Mouse (Mus musculus) midbrain, embryonic 12.5 days (tissue): Measurements from ENCODE around the gene Bicra. TPM values are rescaled to one million over a fixed set of nuclear protein-coding genes. Genes with fewer than 3 reads are reported as not detected.

Source experiments
- ATAC-seq: fragments of 200-750 bp; cut with Nextera tagmentation; 2 replicates; pipeline ENCODE4 v1.8.0; 2017; ENCODE audit warnings: low read depth, moderate TSS enrichment, moderate library complexity; ENCODE audit not compliant: low FRiP score
- H3K27ac ChIP-seq: fragments of 300-500 bp; sonication (generic); replicated peaks from 2 replicates; pipeline ENCODE4 v1.5.1; 2016; ENCODE audit warnings: mild to moderate bottlenecking
- H3K27me3 ChIP-seq: fragments of 300-500 bp; sonication (generic); 2 replicates; pipeline ENCODE4 v1.6.1; 2016; ENCODE audit warnings: mild to moderate bottlenecking
- H3K36me3 ChIP-seq: fragments of 300-500 bp; sonication (generic); 2 replicates; pipeline ENCODE4 v1.6.1; 2016
- H3K4me1 ChIP-seq: fragments of 300-500 bp; sonication (generic); 2 replicates; pipeline ENCODE4 v1.6.1; 2016
- H3K4me2 ChIP-seq: fragments of 300-500 bp; sonication (generic); replicated peaks from 2 replicates; pipeline ENCODE4 v1.6.1; 2016; ENCODE audit warnings: mild to moderate bottlenecking, moderate library complexity
- H3K4me3 ChIP-seq: fragments of 300-500 bp; sonication (generic); 2 replicates; pipeline ENCODE4 v1.5.1; 2016; ENCODE audit warnings: mild to moderate bottlenecking
- H3K9ac ChIP-seq: fragments of 300-500 bp; sonication (generic); replicated peaks from 2 replicates; pipeline ENCODE4 v1.6.1; 2016; ENCODE audit warnings: mild to moderate bottlenecking, moderate library complexity
- H3K9me3 ChIP-seq: fragments of 300-500 bp; sonication (generic); 2 replicates; pipeline ENCODE4 v1.6.1; 2016; ENCODE audit warnings: mild to moderate bottlenecking
- WGBS: fragments of 180-500 bp; shearing (Covaris S2); methylation state at CpG from one replicate; pipeline ENCODE4 v1.1.7; 2016; 5-methylcytosine and 5-hydroxymethylcytosine counted together
- polyA plus RNA-seq: library from polyadenylated mRNA; unstranded; fragments of >200 nt; fragmentation: Nextera tagmentation; extraction: Ambion mirVana; gene quantifications from 2 replicates; pipeline ENCODE4 v1.2.1, GENCODE M21; 2016

The Bicra gene
- polyA plus RNA-seq, 1 experiment from 2014 or later, result 10.0 TPM

GRCm38 (mm10) chr7:16056459-16057135, 8.9 kb upstream of the Bicra start:
- H3K4me1 ChIP-seq, result peaks cover 8% of the 10 kb centered on the region; the same call in 1 of the 2 replicates

DNA sequence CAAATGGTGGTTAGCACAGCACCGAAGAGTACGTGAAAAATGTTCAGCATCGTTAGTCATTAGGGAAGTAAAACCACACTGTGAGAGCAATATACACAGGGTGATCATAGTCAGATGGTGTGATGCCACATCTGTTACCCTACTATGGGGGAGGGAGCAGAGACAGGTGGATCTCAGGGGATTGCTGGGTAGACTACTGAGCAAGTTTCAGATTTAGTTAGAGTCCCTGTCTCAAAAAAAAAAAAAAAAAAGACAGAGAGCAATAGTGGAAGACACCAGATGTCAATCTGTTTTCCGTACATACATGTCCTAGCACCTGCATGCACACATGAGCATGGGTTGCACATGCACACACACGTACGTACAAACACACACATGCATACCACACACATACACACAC, 7.9 kb upstream of the Bicra start:
- Histone ChIP-seq H3K27me3 (peaks cover 5% of the 10 kb centered on the region; the same call in 1 of the 2 replicates), H3K27ac (no peak overlapping the region), H3K9me3 (no peaks in the 10 kb centered on the region), H3K9ac (no peak overlapping the region), H3K4me3 (no peak overlapping the region), H3K4me2 (no peak overlapping the region), H3K4me1 (peaks cover 8% of the 10 kb centered on the region; the same call in 1 of the 2 replicates), H3K36me3 (no peaks in the 10 kb centered on the region)
- WGBS, result 85% methylated on average over 6 of the region's 6 CpGs
- ATAC-seq, result no peak

More at GRCm38 (mm10) chr7:16056459-16057135, 8.9 kb upstream of the Bicra start:
- Histone ChIP-seq H3K27ac (no peak overlapping the region), H3K4me3 (no peak overlapping the region), H3K36me3 (no peaks in the 10 kb centered on the region), H3K27me3 (peaks cover 13% of the 10 kb centered on the region), H3K9me3 (0 out of 2 replicates have a peak, but pooled peaks cover 2% of the 10 kb centered on the region), H3K9ac (no peak overlapping the region), H3K4me2 (no peak overlapping the region)
- WGBS, result 27% methylated on average over 5 of the region's 5 CpGs
- no peak for ATAC-seq

DNA sequence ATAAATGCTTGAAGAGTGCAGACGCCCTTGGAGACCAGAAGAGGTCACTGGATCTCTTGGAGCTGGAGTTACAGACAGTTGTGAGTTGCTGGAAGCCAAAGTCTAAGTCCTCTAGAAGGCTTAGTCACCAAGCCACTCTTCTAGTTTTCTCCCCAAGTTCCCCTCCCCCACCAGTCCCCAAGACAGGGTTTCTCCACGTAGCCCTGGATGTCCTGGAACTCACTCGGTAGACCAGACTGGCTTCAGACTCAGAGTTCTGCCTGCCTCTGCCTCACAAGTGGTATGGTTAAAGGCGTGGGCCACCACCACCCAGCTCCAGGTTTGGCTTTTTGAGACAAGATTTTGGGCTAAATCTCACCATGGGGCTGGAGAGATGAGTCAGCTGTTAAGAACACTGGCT, 7.2 kb upstream of the Bicra start:
- 64% methylated on average over 4 of the region's 4 CpGs for WGBS
- H3K4me3 ChIP-seq, result no peak overlapping the region
- ATAC-seq, result no peak
- peaks cover 14% of the 10 kb centered on the region for H3K4me1 ChIP-seq
- no peaks in the 10 kb centered on the region for H3K27me3 ChIP-seq
- H3K36me3 ChIP-seq, result no peaks in the 10 kb centered on the region
- H3K4me2 ChIP-seq, result no peak overlapping the region
- H3K9me3 ChIP-seq, result no peaks in the 10 kb centered on the region
- H3K27ac ChIP-seq, result no peak overlapping the region
- H3K9ac ChIP-seq, result no peak overlapping the region

- no peaks in the 10 kb centered on the region for H3K9me3 ChIP-seq
- peaks cover 26% of the 10 kb centered on the region for H3K4me1 ChIP-seq
- 18% methylated on average over 6 of the region's 6 CpGs for WGBS
- ATAC-seq, result no peak
- H3K4me2 ChIP-seq, result peak overlapping the region; percentile 68
- H3K27ac ChIP-seq, result 0 out of 2 replicates have a peak overlapping the region, but pooled peaks have one; percentile 16
- no peaks in the 10 kb centered on the region for H3K27me3 ChIP-seq
- H3K36me3 ChIP-seq, result no peaks in the 10 kb centered on the region
- H3K9ac ChIP-seq, result no peak overlapping the region
- peak overlapping the region; percentile 49 for H3K4me3 ChIP-seq
These were observed 5.4 kb upstream of the Bicra start for GRCm38 (mm10) chr7:16053105-16053504.

DNA sequence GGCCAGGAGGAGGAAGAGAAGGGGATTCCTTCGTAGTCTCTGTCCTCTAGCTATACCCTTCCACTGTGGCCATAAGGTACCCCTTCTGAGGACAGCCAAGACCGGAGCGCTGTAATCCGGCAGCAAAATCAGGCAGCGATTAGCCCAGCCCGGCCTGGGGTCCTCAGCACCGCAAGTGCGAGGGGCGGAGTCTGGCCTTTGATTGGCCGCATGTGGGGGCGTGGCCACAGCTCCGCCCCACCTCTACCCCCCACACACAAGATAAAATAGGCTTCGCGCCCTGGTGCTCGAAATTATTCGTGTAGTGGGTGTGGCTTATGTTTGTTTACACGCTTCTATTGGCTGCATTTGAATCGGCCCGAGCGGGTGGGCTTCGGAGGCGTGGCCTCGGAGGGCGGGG, 5.0 kb upstream of the Bicra start:
- Histone ChIP-seq H3K4me2 (peak overlapping the region; percentile 68), H3K9ac (peak overlapping the region; percentile 49), H3K4me1 (peaks cover 26% of the 10 kb centered on the region), H3K27ac (peak overlapping the region; percentile 81), H3K9me3 (no peaks in the 10 kb centered on the region), H3K27me3 (no peaks in the 10 kb centered on the region), H3K36me3 (no peaks in the 10 kb centered on the region), H3K4me3 (peak overlapping the region; percentile 49)
- ATAC-seq, result peak; percentile 82
- WGBS, result under 1% methylated on average over 24 of the region's 24 CpGs

- 7% methylated on average over 19 of the region's 19 CpGs for WGBS
These were observed 4.3 kb upstream of the Bicra start for GRCm38 (mm10) chr7:16051883-16052595.

DNA sequence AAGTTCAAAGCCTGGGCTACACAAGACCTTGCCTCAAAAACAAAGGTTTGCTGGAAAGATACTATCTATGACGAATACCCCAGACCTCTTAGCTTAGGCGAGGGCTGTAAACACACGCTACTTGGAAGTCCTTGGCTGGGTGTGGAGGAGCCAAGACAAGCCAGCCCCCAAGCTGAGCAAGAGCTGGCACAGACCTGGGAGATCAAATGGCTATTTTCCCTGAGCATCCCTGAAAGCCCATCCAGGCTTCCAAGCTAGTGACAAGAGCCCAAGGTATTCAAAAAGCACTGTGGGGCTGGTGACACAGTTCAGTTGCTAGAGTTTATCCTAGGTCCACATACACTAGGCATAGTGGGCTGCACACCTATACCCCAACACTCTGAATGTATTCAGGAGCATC, 2.9 kb upstream of the Bicra start:
- no peaks in the 10 kb centered on the region for H3K9me3 ChIP-seq
- peaks cover 35% of the 10 kb centered on the region for H3K4me1 ChIP-seq
- no peaks in the 10 kb centered on the region for H3K36me3 ChIP-seq
- 88% methylated on average over 3 of the region's 3 CpGs for WGBS
- no peak overlapping the region for H3K9ac ChIP-seq
- no peak overlapping the region for H3K4me2 ChIP-seq
- H3K4me3 ChIP-seq, result no peak overlapping the region
- ATAC-seq, result no peak
- H3K27ac ChIP-seq, result no peak overlapping the region
- no peaks in the 10 kb centered on the region for H3K27me3 ChIP-seq

More at GRCm38 (mm10) chr7:16051883-16052595, 4.3 kb upstream of the Bicra start:
- Histone ChIP-seq H3K36me3 (no peaks in the 10 kb centered on the region), H3K4me2 (peak overlapping the region; percentile 68), H3K27me3 (no peaks in the 10 kb centered on the region), H3K9ac (peak overlapping the region; percentile 49), H3K9me3 (no peaks in the 10 kb centered on the region), H3K4me3 (peak overlapping the region; percentile 49), H3K4me1 (peaks cover 26% of the 10 kb centered on the region), H3K27ac (peak overlapping the region; percentile 81)
- no peak for ATAC-seq

- Histone ChIP-seq H3K9me3 (no peaks in the 10 kb centered on the region), H3K4me3 (peak overlapping the region; percentile 94), H3K4me2 (peak overlapping the region; percentile 90), H3K4me1 (peaks cover 45% of the 10 kb centered on the region), H3K9ac (peak overlapping the region; percentile 83), H3K27ac (no peak overlapping the region), H3K36me3 (no peaks in the 10 kb centered on the region), H3K27me3 (no peaks in the 10 kb centered on the region)
- ATAC-seq, result no peak
- 87% methylated on average over 7 of the region's 7 CpGs for WGBS
These were observed 1.8 kb upstream of the Bicra start for GRCm38 (mm10) chr7:16049576-16049915.

DNA sequence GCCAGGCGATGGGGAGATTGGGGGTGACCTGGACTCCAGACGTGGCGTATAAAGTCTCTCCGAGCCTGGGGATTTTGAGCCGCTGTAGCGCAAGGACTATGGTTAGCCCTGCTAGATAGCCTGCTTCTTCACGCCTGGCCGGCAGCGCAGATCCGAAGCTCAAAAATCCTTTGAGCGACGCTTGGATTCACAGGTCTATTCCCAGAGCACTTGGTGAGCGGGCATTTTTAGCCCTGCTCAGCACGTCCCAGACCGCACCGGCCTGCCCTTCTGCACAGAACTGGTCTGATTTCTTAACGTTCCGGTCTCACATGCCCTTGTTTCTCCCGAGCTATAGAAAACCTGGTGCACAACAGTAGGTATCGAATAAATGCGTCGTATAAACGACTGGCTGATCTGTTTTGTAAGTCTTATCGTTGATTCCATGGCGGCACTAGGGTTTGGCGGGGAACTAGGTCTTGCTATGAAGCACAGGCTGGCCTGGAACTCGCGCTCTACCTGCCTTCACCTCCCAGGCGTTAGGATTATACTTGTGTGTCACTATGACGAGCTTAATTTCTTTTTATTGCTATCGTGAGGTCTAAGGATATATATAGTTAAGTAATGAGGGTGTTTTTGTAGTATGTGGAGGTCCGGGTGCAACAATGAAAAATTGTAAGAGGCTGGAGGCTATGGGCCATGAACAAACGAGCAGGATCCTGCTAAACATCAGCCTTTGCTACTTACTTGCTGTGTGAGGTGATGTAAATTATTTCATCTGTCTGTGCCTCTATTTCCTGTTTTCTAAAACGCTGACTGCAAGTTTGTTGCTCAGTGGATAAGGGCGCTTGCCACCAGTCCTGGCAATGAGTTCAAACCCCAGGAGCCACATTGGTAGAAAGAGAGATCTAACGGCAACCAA, 1.2 kb upstream of the Bicra start:
- H3K4me2 ChIP-seq, result peak overlapping the region; percentile 90
- 10% methylated on average over 36 of the region's 36 CpGs for WGBS
- peaks cover 52% of the 10 kb centered on the region for H3K4me1 ChIP-seq
- peak overlapping the region; percentile 94 for H3K4me3 ChIP-seq
- H3K27me3 ChIP-seq, result no peaks in the 10 kb centered on the region
- H3K9me3 ChIP-seq, result no peaks in the 10 kb centered on the region
- ATAC-seq, result 0 out of 2 replicates have a peak, but pooled peaks have one; percentile 1
- peak overlapping the region; percentile 87 for H3K27ac ChIP-seq
- no peaks in the 10 kb centered on the region for H3K36me3 ChIP-seq
- peak overlapping the region; percentile 83 for H3K9ac ChIP-seq

DNA sequence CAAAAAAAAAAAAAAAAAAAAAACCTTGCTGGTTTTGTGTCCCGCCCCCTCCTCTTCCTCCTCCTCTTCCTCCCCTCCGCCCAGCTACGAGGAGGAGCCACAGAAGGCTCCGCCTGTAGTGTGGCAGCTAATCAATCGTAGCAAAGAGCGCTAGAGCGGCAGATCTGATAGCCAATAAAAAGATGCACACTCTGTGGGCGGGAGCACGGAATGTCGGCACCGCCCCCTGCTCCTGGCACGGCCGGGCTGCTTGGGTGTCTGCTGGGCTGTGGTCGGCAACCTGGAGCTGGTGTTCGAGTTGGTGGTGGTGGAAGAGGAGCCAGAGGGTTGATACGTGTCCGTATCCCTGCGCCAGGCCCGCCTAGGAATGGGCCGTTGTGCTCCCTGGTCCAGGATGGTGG, 443 bp upstream of the Bicra start:
- peak overlapping the region; percentile 90 for H3K4me2 ChIP-seq
- ATAC-seq, result peak; percentile 82
- whole genome bisulfite sequencing, result under 1% methylated on average over 19 of the region's 20 CpGs
- H3K27me3 ChIP-seq, result no peaks in the 10 kb centered on the region
- no peaks in the 10 kb centered on the region for H3K9me3 ChIP-seq
- peak overlapping the region; percentile 97 for H3K27ac ChIP-seq
- peak overlapping the region; percentile 94 for H3K4me3 ChIP-seq
- H3K9ac ChIP-seq, result peak overlapping the region; percentile 83
- peaks cover 54% of the 10 kb centered on the region for H3K4me1 ChIP-seq
- H3K36me3 ChIP-seq, result no peaks in the 10 kb centered on the region

- peaks cover 51% of the 10 kb centered on the region for H3K4me1 ChIP-seq
- ATAC-seq, result peak; percentile 45
- no peaks in the 10 kb centered on the region for H3K27me3 ChIP-seq
- peak overlapping the region; percentile 97 for H3K27ac ChIP-seq
- WGBS, result 0% methylated on average over 36 of the region's 46 CpGs
- peak overlapping the region; percentile 77 for H3K4me2 ChIP-seq
- no peaks in the 10 kb centered on the region for H3K9me3 ChIP-seq
- peak overlapping the region; percentile 99 for H3K9ac ChIP-seq
- H3K36me3 ChIP-seq, result no peaks in the 10 kb centered on the region
- H3K4me3 ChIP-seq, result peak overlapping the region; percentile 94
These were observed 1.0 kb downstream of the Bicra start for GRCm38 (mm10) chr7:16046481-16047337.
